Mouse (Mus musculus) kidney, adult 18-20 months (tissue): ENCODE measurements around the gene Fpr2.
A peak's percentile ranks its signal among the peaks of the same experiment; 100 is the strongest.
"Not testable (repeated sequence)": the region's sequence is repeated elsewhere in the genome, so short reads cannot be mapped to it uniquely, and the experiment has no call there.

ENCODE experiments used
- DNase-seq: peaks from one replicate; pipeline ENCODE4 v3.0.0; 2021

The Fpr2 gene

GRCm38 (mm10) chr17:17889732-17890425, 2.3 kb downstream of the Fpr2 start:
- no peak for DNase-seq

GRCm38 (mm10) chr17:17896039-17896438, 8.4 kb downstream of the Fpr2 start:
- DNase-seq = no peak

GRCm38 (mm10) chr17:17899268-17899667, 11.6 kb downstream of the Fpr2 start:
- DNase-seq = no peak

- no peak for DNase-seq
Measured at GRCm38 (mm10) chr17:17900768-17901167, 13.1 kb downstream of the Fpr2 start.

GRCm38 (mm10) chr17:17909636-17910421, 22.2 kb downstream of the Fpr2 start:
- DNase-seq = peak; percentile 72

- not testable (repeated sequence) for DNase-seq
Measured at GRCm38 (mm10) chr17:17912618-17913017, 25.0 kb downstream of the Fpr2 start.

GRCm38 (mm10) chr17:17917376-17917775, 29.8 kb downstream of the Fpr2 start:
- DNase-seq = no peak

GRCm38 (mm10) chr17:17917782-17918181, 30.2 kb downstream of the Fpr2 start:
- no peak for DNase-seq
